In the genomic region with DNA sequence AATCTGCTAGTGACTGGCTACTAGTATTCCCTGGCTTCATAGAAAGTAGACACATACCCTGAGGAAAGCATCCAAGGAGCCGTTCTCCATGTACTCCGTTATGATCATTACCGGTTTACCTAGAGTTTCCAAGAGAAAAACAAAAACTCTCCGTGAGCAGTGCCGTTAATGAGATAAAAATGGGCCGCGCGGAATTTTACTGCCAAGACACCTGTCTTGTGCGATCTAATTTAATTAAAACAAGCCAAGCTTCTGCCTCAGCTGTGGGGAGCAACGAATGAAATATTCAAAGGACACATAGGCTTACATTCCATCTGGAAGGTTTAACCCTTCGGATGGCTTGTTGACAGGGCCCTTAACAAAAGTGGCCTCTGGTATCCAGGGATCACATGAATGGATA, we compare ENCODE assay signal across 22 mouse cellular contexts.
DNase-seq lines count a peak whose midpoint lies in the region; ATAC-seq lines count a peak whose summit lies in the region.
"Had no signal": no experiment of that assay in that cellular context is flagged by ENCODE, and none has a peak within 500 bp of the region (broad histone marks: within the 10 kb centered on the region; RNA-seq: fewer than 3 reads in every experiment).

No protein-coding gene starts in this region.

- H3K4me2 ChIP-seq in forebrain, embryonic 12.5 days, result no peak overlapping the region
- H3K4me2 ChIP-seq in forebrain, embryonic 11.5 days (ENCODE audit: low read depth, low read length, severe bottlenecking), result no peak overlapping the region
- H3K4me2 ChIP-seq in midbrain, embryonic 14.5 days (ENCODE audit: low read length), result peak overlapping the region; percentile 17; the same call in 1 of the 2 replicates
- no peak overlapping the region for H3K4me2 ChIP-seq in midbrain, embryonic 11.5 days
- H3K4me2 ChIP-seq in hindbrain, embryonic 13.5 days, result 0 out of 2 replicates have a peak overlapping the region, but pooled peaks have one; percentile 10
- H3K4me2 ChIP-seq: embryonic facial prominence, embryonic 12.5 days; heart, embryonic 15.5 days; limb, embryonic 12.5 days; liver, embryonic 12.5 days had no signal

- no peak overlapping the region for H3K9ac ChIP-seq in forebrain, embryonic 12.5 days
- H3K9ac ChIP-seq in forebrain, embryonic 11.5 days (ENCODE audit: low read length), result no peak overlapping the region
- H3K9ac ChIP-seq in midbrain, embryonic 14.5 days (replicated peaks; ENCODE audit: low read length), result no peak overlapping the region
- H3K9ac ChIP-seq in midbrain, embryonic 11.5 days (ENCODE audit: low read length), result no peak overlapping the region
- H3K9ac ChIP-seq in hindbrain, embryonic 13.5 days, result no peak overlapping the region
- H3K9ac ChIP-seq: embryonic facial prominence, embryonic 12.5 days; heart, embryonic 15.5 days; limb, embryonic 12.5 days; liver, embryonic 12.5 days had no signal

- ATAC-seq in forebrain, embryonic 12.5 days (ENCODE audit: low FRiP score), result no peak
- no peak for ATAC-seq in forebrain, embryonic 11.5 days (replicated peaks; ENCODE audit: low FRiP score)
- no peak for ATAC-seq in midbrain, embryonic 14.5 days (ENCODE audit: low FRiP score, low TSS enrichment)
- no peak for ATAC-seq in midbrain, embryonic 11.5 days (ENCODE audit: low FRiP score)
- ATAC-seq in hindbrain, embryonic 13.5 days (ENCODE audit: low FRiP score), result no peak
- ATAC-seq: liver, embryonic 12.5 days had no signal

- intact Hi-C loops in left cerebral cortex, postnatal 25 days (cut with DNase I), result no loop called here

- 0 out of 2 replicates have a peak overlapping the region, but pooled peaks have one; percentile 27 for H3K27ac ChIP-seq in forebrain, embryonic 12.5 days
- no peak overlapping the region for H3K27ac ChIP-seq in forebrain, embryonic 11.5 days (ENCODE audit: low read depth, low read length)
- no peak overlapping the region for H3K27ac ChIP-seq in midbrain, embryonic 14.5 days (replicated peaks; ENCODE audit: low read depth, low read length)
- no peak overlapping the region for H3K27ac ChIP-seq in midbrain, embryonic 11.5 days (ENCODE audit: low read depth, low read length)
- H3K27ac ChIP-seq in hindbrain, embryonic 13.5 days, result peak overlapping the region; percentile 52
- H3K27ac ChIP-seq: embryonic facial prominence, embryonic 12.5 days; gastrocnemius, adult 2 months; heart, embryonic 15.5 days; limb, embryonic 12.5 days; liver, embryonic 12.5 days had no signal

- H3K4me3 ChIP-seq in forebrain, embryonic 12.5 days (replicated peaks), result no peak overlapping the region
- H3K4me3 ChIP-seq in forebrain, embryonic 11.5 days (ENCODE audit: low read depth, low read length), result no peak overlapping the region
- no peak overlapping the region for H3K4me3 ChIP-seq in midbrain, embryonic 14.5 days (replicated peaks; ENCODE audit: low read depth, low read length)
- no peak overlapping the region for H3K4me3 ChIP-seq in midbrain, embryonic 11.5 days (ENCODE audit: low read depth, low read length)
- no peak overlapping the region for H3K4me3 ChIP-seq in hindbrain, embryonic 13.5 days
- H3K4me3 ChIP-seq: embryonic facial prominence, embryonic 12.5 days; gastrocnemius, adult 2 months; heart, embryonic 15.5 days; limb, embryonic 12.5 days; liver, embryonic 12.5 days had no signal

- no peaks in the 10 kb centered on the region for H3K9me3 ChIP-seq in forebrain, embryonic 12.5 days
- H3K9me3 ChIP-seq in forebrain, embryonic 11.5 days (ENCODE audit: control insufficient read depth, low read length), result no peaks in the 10 kb centered on the region
- no peaks in the 10 kb centered on the region for H3K9me3 ChIP-seq in midbrain, embryonic 14.5 days (ENCODE audit: control insufficient read depth, low read length)
- no peaks in the 10 kb centered on the region for H3K9me3 ChIP-seq in midbrain, embryonic 11.5 days (ENCODE audit: control insufficient read depth, low read length)
- no peaks in the 10 kb centered on the region for H3K9me3 ChIP-seq in hindbrain, embryonic 13.5 days
- H3K9me3 ChIP-seq: embryonic facial prominence, embryonic 12.5 days; heart, embryonic 15.5 days; limb, embryonic 12.5 days; liver, embryonic 12.5 days had no signal

- peaks cover 35% of the 10 kb centered on the region for H3K4me1 ChIP-seq in forebrain, embryonic 12.5 days
- peaks cover 1% of the 10 kb centered on the region; the same call in 1 of the 2 replicates for H3K4me1 ChIP-seq in forebrain, embryonic 11.5 days (replicated peaks; ENCODE audit: control insufficient read depth, insufficient read depth, low read length)
- peaks cover 5% of the 10 kb centered on the region; the same call in 1 of the 2 replicates for H3K4me1 ChIP-seq in midbrain, embryonic 14.5 days (ENCODE audit: control insufficient read depth, insufficient read depth, low read length)
- no peaks in the 10 kb centered on the region for H3K4me1 ChIP-seq in midbrain, embryonic 11.5 days (ENCODE audit: control insufficient read depth, insufficient read depth, low read length)
- H3K4me1 ChIP-seq in hindbrain, embryonic 13.5 days (replicated peaks), result peaks cover 56% of the 10 kb centered on the region
- H3K4me1 ChIP-seq: liver, embryonic 12.5 days had no signal

- no peak for DNase-seq in forebrain, embryonic 11.5 days (ENCODE audit: low spot score)
- peak; percentile 58 for DNase-seq in midbrain, embryonic 14.5 days
- DNase-seq in midbrain, embryonic 11.5 days (ENCODE audit: low spot score, missing footprints), result no peak
- DNase-seq in retina, embryonic 14.5 days (ENCODE audit: low spot score), result peak; percentile 27
- DNase-seq in left cerebral cortex, postnatal 25 days (ENCODE audit: low spot score in 2 of 2), result no peak
- DNase-seq in kidney, adult 9 months, result no peak
- DNase-seq: adrenal gland, postnatal 14 days; cerebellum, adult 8-10 months; gastrocnemius, adult 2 months; heart, postnatal 36 days; kidney, adult 2 months; kidney, postnatal 10 days; lung, adult 2 months; lung, postnatal 14 days; right cerebral cortex, postnatal 4 days; thymus, postnatal 25 days had no signal

- WGBS in forebrain, embryonic 12.5 days, result 47% methylated on average over 11 of the region's 11 CpGs
- WGBS in forebrain, embryonic 11.5 days, result 62% methylated on average over 11 of the region's 11 CpGs
- 49% methylated on average over 11 of the region's 11 CpGs for WGBS in midbrain, embryonic 14.5 days
- 76% methylated on average over 11 of the region's 11 CpGs for WGBS in midbrain, embryonic 11.5 days
- whole genome bisulfite sequencing in hindbrain, embryonic 13.5 days, result 30% methylated on average over 11 of the region's 11 CpGs

- no peaks in the 10 kb centered on the region for H3K27me3 ChIP-seq in forebrain, embryonic 12.5 days
- no peaks in the 10 kb centered on the region for H3K27me3 ChIP-seq in forebrain, embryonic 11.5 days (ENCODE audit: control insufficient read depth, insufficient read depth, low read length)
- no peaks in the 10 kb centered on the region for H3K27me3 ChIP-seq in midbrain, embryonic 14.5 days (ENCODE audit: control insufficient read depth, insufficient read depth, low read length)
- H3K27me3 ChIP-seq in midbrain, embryonic 11.5 days (ENCODE audit: control insufficient read depth, insufficient read depth, low read length), result no peaks in the 10 kb centered on the region
- no peaks in the 10 kb centered on the region for H3K27me3 ChIP-seq in hindbrain, embryonic 13.5 days
- H3K27me3 ChIP-seq: embryonic facial prominence, embryonic 12.5 days; heart, embryonic 15.5 days; limb, embryonic 12.5 days; liver, embryonic 12.5 days had no signal

- H3K36me3 ChIP-seq in forebrain, embryonic 12.5 days (replicated peaks), result peaks cover 53% of the 10 kb centered on the region
- H3K36me3 ChIP-seq in forebrain, embryonic 11.5 days (ENCODE audit: control insufficient read depth, insufficient read depth, low read length), result no peaks in the 10 kb centered on the region; the same call in 1 of the 2 replicates
- H3K36me3 ChIP-seq in midbrain, embryonic 14.5 days (ENCODE audit: control insufficient read depth, insufficient read depth, low read length), result peaks cover 15% of the 10 kb centered on the region
- peaks cover 3% of the 10 kb centered on the region; the same call in 1 of the 2 replicates for H3K36me3 ChIP-seq in midbrain, embryonic 11.5 days (ENCODE audit: control insufficient read depth, insufficient read depth, low read length)
- H3K36me3 ChIP-seq in hindbrain, embryonic 13.5 days, result peaks cover 4% of the 10 kb centered on the region; the same call in 1 of the 2 replicates
- H3K36me3 ChIP-seq: heart, embryonic 15.5 days; liver, embryonic 12.5 days had no signal

Comparison
In these comparisons a context has a peak if more than half of its experiments do, and no peak if none do; other contexts are left out.
1. H3K27ac ChIP-seq: peak in forebrain, embryonic 12.5 days (single experiment) and hindbrain, embryonic 13.5 days (single experiment); none in forebrain, embryonic 11.5 days (single experiment), midbrain, embryonic 14.5 days (single experiment) and midbrain, embryonic 11.5 days (single experiment).
2. H3K4me2 ChIP-seq: peak in midbrain, embryonic 14.5 days (single experiment) and hindbrain, embryonic 13.5 days (single experiment); none in forebrain, embryonic 12.5 days (single experiment), forebrain, embryonic 11.5 days (single experiment) and midbrain, embryonic 11.5 days (single experiment).
3. DNase-seq: peak in midbrain, embryonic 14.5 days (single experiment) and retina, embryonic 14.5 days (single experiment); none in forebrain, embryonic 11.5 days (single experiment), midbrain, embryonic 11.5 days (single experiment), left cerebral cortex, postnatal 25 days (0 of 2) and kidney, adult 9 months (single experiment).